Mouse (Mus musculus): ENCODE data around the gene Clnk. TPM values are rescaled to one million over a fixed set of nuclear protein-coding genes. Genes with fewer than 3 reads are reported as not detected.

Gene Clnk
- total and polyA plus RNA-seq, 3 experiments = not detected

DNA sequence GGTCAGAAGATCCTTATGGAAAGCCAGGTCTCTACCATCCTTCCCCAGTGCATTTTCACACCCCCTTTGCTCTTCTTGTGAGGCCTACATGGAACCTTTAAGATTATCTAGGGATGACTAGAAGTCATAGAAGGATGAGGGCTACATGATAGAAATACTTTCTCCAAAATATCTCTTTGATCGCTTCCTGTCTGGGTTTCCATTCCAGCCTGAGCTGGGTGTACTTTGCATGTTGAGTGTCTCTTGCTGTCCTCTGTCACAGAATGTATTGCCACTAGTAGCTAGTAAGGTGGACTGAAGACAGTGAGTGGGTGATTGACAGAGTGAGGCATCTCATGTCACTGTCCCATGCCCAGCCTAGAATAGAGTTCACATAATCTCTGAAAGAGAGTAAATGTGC is 36.6 kb downstream of the Clnk start:
- H3K27me3 ChIP-seq (ENCODE audit: insufficient read depth, low read length) = no peaks in the 10 kb centered on the region
- H3K4me3 ChIP-seq (ENCODE audit: low read depth, low read length) = no peak overlapping the region
- DNase-seq (ENCODE audit: low spot score) (no peak), ATAC-seq (ENCODE audit: extremely low read depth, insufficient number of reproducible peaks, low FRiP score, poor library complexity, severe bottlenecking) (no peak)
- H3K9me3 ChIP-seq (replicated peaks) = 0 out of 2 replicates have a peak, but pooled peaks cover 3% of the 10 kb centered on the region
- TF ChIP-seq GATA1 (IDR thresholded peaks at IDR 0.05; ENCODE audit: borderline replicate concordance, low read length) = no peak
- TF ChIP-seq GATA2 (IDR thresholded peaks at IDR 0.05; ENCODE audit: borderline replicate concordance, low read depth, low read length) = no peak
- TF ChIP-seq POLR2AphosphoS5 (IDR thresholded peaks at IDR 0.05; ENCODE audit: insufficient replicate concordance, low read depth, low read length) = no peak
- no peak for TF ChIP-seq CTCF (IDR thresholded peaks at IDR 0.05; ENCODE audit: low read depth, low read length)
- TF ChIP-seq TAL1 (conservative IDR thresholded peaks at IDR 0.05; ENCODE audit: low read depth, low read length) = no peak
- no peaks in the 10 kb centered on the region for H3K36me3 ChIP-seq (replicated peaks)
- no peaks in the 10 kb centered on the region for H3K4me1 ChIP-seq (ENCODE audit: insufficient read depth, low read depth, low read length)

DNA sequence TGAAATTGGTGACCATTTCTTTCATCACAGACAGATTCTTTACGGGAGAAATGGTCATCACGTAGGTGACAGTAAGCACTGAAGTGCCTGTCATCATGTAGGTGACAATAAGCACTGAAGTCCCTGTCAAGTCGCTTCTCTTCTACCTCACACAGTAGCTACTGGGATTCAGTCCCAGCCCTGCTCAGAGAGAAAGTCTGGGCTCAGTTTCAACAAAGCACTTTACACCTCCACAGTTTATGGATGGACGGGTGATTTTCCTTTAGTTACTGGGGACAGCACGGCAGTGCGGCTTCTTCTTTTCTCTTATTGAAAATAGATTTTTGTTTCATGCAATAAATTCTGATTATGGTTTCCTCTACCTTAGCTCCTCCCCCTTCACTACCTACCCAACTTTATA is 49.3 kb downstream of the Clnk start:
- DNase-seq (ENCODE audit: low spot score) = no peak
- no peak for ATAC-seq (ENCODE audit: extremely low read depth, insufficient number of reproducible peaks, low FRiP score, poor library complexity, severe bottlenecking)
- no peak for TF ChIP-seq TAL1 (conservative IDR thresholded peaks at IDR 0.05; ENCODE audit: low read depth, low read length)
- TF ChIP-seq GATA1 (IDR thresholded peaks at IDR 0.05; ENCODE audit: borderline replicate concordance, low read length) = no peak
- TF ChIP-seq GATA2 (IDR thresholded peaks at IDR 0.05; ENCODE audit: borderline replicate concordance, low read depth, low read length) = no peak
- no peak for TF ChIP-seq CTCF (IDR thresholded peaks at IDR 0.05; ENCODE audit: low read depth, low read length)
- no peak for TF ChIP-seq POLR2AphosphoS5 (IDR thresholded peaks at IDR 0.05; ENCODE audit: insufficient replicate concordance, low read depth, low read length)
- Histone ChIP-seq H3K27me3 (ENCODE audit: insufficient read depth, low read length) (no peaks in the 10 kb centered on the region), H3K9me3 (replicated peaks) (no peaks in the 10 kb centered on the region), H3K4me1 (ENCODE audit: insufficient read depth, low read depth, low read length) (no peaks in the 10 kb centered on the region), H3K4me3 (ENCODE audit: low read depth, low read length) (no peak overlapping the region), H3K36me3 (replicated peaks) (no peaks in the 10 kb centered on the region)

- no peaks in the 10 kb centered on the region for H3K36me3 ChIP-seq (replicated peaks)
- TF ChIP-seq GATA1 (IDR thresholded peaks at IDR 0.05; ENCODE audit: borderline replicate concordance, low read length) = no peak
- TF ChIP-seq TAL1 (conservative IDR thresholded peaks at IDR 0.05; ENCODE audit: low read depth, low read length) = no peak
- no peak for TF ChIP-seq GATA2 (IDR thresholded peaks at IDR 0.05; ENCODE audit: borderline replicate concordance, low read depth, low read length)
- no peak for TF ChIP-seq POLR2AphosphoS5 (IDR thresholded peaks at IDR 0.05; ENCODE audit: insufficient replicate concordance, low read depth, low read length)
- no peak for TF ChIP-seq CTCF (IDR thresholded peaks at IDR 0.05; ENCODE audit: low read depth, low read length)
- no peak for ATAC-seq (ENCODE audit: extremely low read depth, insufficient number of reproducible peaks, low FRiP score, poor library complexity, severe bottlenecking)
Measured at GRCm38 (mm10) chr5:38826586-38826985, 50.0 kb downstream of the Clnk start.

DNA sequence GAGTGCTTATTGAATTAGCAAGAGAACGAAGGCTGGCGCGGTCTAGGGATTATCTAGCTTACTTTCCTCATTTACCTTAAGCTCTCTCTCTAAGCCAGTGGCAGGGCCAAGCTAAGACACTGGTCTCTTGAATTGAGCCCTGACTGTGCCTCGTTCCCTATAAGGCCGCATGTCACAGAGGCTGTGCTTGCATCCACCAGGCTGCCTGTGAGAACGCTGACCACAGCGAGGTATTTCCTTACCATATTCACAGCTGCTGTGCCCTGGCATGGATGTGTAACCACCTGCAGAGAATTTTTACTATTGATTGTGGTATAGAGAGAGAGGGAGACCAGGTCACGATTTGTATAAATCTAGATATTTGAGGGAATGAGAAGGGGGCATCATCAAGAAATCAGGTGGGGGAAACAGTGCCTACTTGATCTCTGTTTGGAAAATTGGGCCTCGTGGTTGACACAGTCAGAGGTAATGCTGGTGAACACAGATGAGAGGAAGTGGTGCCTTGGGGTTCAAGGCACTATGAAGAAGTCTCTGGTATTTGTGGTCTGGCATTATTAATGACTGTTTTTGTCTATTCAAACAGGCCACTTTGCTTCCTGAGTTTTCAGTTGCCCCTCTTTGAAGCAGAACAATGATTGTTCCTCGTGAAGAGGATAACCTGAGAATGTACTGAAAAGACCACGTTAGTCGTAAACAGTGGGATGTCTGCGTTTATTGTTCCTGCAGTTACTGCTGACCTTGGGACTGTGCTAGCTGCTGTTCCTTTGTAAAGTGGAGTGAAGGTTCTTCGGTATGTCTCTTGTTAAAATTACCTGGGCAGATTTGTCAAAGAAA is 52.3 kb downstream of the Clnk start:
- ATAC-seq (ENCODE audit: extremely low read depth, insufficient number of reproducible peaks, low FRiP score, poor library complexity, severe bottlenecking) (no peak), DNase-seq (ENCODE audit: low spot score) (no peak)
- Histone ChIP-seq H3K4me3 (ENCODE audit: low read depth, low read length) (no peak overlapping the region), H3K36me3 (replicated peaks) (no peaks in the 10 kb centered on the region), H3K27me3 (ENCODE audit: insufficient read depth, low read length) (no peaks in the 10 kb centered on the region), H3K4me1 (ENCODE audit: insufficient read depth, low read depth, low read length) (no peaks in the 10 kb centered on the region), H3K9me3 (replicated peaks) (no peaks in the 10 kb centered on the region)
- TF ChIP-seq CTCF (IDR thresholded peaks at IDR 0.05; ENCODE audit: low read depth, low read length) = no peak
- TF ChIP-seq GATA1 (IDR thresholded peaks at IDR 0.05; ENCODE audit: borderline replicate concordance, low read length) = no peak
- no peak for TF ChIP-seq POLR2AphosphoS5 (IDR thresholded peaks at IDR 0.05; ENCODE audit: insufficient replicate concordance, low read depth, low read length)
- TF ChIP-seq TAL1 (conservative IDR thresholded peaks at IDR 0.05; ENCODE audit: low read depth, low read length) = no peak
- TF ChIP-seq GATA2 (IDR thresholded peaks at IDR 0.05; ENCODE audit: borderline replicate concordance, low read depth, low read length) = no peak

More at GRCm38 (mm10) chr5:38826586-38826985, 50.0 kb downstream of the Clnk start:
- Histone ChIP-seq H3K4me3 (ENCODE audit: low read depth, low read length) (no peak overlapping the region), H3K27me3 (ENCODE audit: insufficient read depth, low read length) (no peaks in the 10 kb centered on the region), H3K4me1 (ENCODE audit: insufficient read depth, low read depth, low read length) (no peaks in the 10 kb centered on the region), H3K9me3 (replicated peaks) (no peaks in the 10 kb centered on the region)
- DNase-seq (ENCODE audit: low spot score) = no peak

DNA sequence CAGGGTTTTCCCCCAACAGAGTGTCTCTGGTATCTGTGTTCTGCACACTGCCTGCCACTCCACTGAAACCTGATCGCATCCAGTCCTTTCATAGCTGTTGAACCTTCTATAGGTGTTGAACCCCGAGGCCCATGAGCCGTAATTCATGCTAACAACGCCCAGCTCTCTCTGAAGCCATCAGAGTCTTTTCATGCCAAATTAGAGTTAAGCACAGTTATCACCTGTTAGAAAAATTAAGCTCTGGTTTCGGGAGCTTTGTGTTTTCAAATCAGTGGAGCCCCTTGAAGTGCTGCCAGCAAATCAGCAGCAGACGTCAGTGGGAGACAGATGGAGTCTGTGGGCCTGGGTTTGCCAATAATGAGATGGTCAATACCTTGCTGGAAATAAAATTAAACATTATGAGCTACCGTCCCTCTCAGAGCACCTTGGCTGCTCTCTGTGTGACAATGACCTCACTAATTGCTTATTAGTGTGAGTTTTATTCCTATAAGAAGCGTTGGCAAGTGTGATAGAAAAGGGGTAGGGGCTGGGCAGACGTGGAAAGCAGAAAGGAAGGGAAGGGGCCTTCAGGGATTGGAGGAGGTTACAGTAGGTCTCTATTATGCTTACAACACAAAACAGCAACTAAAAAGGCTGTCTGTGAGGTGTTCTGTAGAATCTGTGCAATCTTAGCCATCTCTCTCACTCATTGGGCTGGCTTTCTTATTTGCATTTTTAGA is 63.1 kb downstream of the Clnk start:
- Histone ChIP-seq H3K4me1 (ENCODE audit: insufficient read depth, low read depth, low read length) (no peaks in the 10 kb centered on the region), H3K36me3 (replicated peaks) (no peaks in the 10 kb centered on the region), H3K9me3 (replicated peaks) (peaks cover 2% of the 10 kb centered on the region), H3K27me3 (ENCODE audit: insufficient read depth, low read length) (no peaks in the 10 kb centered on the region), H3K4me3 (ENCODE audit: low read depth, low read length) (no peak overlapping the region)
- ATAC-seq (ENCODE audit: extremely low read depth, insufficient number of reproducible peaks, low FRiP score, poor library complexity, severe bottlenecking) (no peak), DNase-seq (ENCODE audit: low spot score) (no peak)
- TF ChIP-seq CTCF (IDR thresholded peaks at IDR 0.05; ENCODE audit: low read depth, low read length) (no peak), GATA2 (IDR thresholded peaks at IDR 0.05; ENCODE audit: borderline replicate concordance, low read depth, low read length) (no peak), POLR2AphosphoS5 (IDR thresholded peaks at IDR 0.05; ENCODE audit: insufficient replicate concordance, low read depth, low read length) (no peak)

DNA sequence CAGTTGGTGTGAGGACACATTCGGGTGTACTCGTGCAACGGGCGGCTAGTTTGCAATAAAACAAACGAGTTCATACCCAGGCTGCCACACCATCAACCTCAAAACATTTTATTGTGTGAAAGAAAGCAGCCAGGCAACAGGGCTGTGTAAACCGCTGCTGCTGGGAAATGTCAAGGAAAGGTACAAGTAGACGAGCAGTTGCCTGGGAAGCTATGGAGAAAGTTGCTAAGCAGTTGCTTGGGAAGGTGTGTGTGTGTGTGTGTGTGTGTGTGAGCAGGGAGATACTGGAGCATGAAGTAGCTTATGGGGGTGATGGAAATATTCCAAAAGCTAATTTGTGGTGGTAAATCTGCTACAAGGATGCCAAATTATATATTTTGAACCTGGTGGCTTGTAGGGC is 63.7 kb downstream of the Clnk start:
- H3K9me3 ChIP-seq (replicated peaks) = peaks cover 3% of the 10 kb centered on the region
- no peaks in the 10 kb centered on the region for H3K27me3 ChIP-seq (ENCODE audit: insufficient read depth, low read length)
- no peak overlapping the region for H3K4me3 ChIP-seq (ENCODE audit: low read depth, low read length)
- H3K36me3 ChIP-seq (replicated peaks) = no peaks in the 10 kb centered on the region
- H3K4me1 ChIP-seq (ENCODE audit: insufficient read depth, low read depth, low read length) = no peaks in the 10 kb centered on the region
- no peak for TF ChIP-seq GATA1 (IDR thresholded peaks at IDR 0.05; ENCODE audit: borderline replicate concordance, low read length)
- TF ChIP-seq CTCF (IDR thresholded peaks at IDR 0.05; ENCODE audit: low read depth, low read length) = no peak
- TF ChIP-seq GATA2 (IDR thresholded peaks at IDR 0.05; ENCODE audit: borderline replicate concordance, low read depth, low read length) = no peak
- no peak for TF ChIP-seq TAL1 (conservative IDR thresholded peaks at IDR 0.05; ENCODE audit: low read depth, low read length)
- TF ChIP-seq POLR2AphosphoS5 (IDR thresholded peaks at IDR 0.05; ENCODE audit: insufficient replicate concordance, low read depth, low read length) = no peak
- ATAC-seq (ENCODE audit: extremely low read depth, insufficient number of reproducible peaks, low FRiP score, poor library complexity, severe bottlenecking) = no peak
- DNase-seq (ENCODE audit: low spot score) = no peak

Data from G1E (cell line).